Mouse (Mus musculus) forelimb bud, embryonic 11.5 days (tissue): Measurements from ENCODE around the gene Slc22a14.

Experiments
- DNase-seq: peaks from one replicate; pipeline ENCODE4 v3.0.0-alpha.2; 2012; ENCODE audit warnings: low read depth, low spot score

The Slc22a14 gene

DNA sequence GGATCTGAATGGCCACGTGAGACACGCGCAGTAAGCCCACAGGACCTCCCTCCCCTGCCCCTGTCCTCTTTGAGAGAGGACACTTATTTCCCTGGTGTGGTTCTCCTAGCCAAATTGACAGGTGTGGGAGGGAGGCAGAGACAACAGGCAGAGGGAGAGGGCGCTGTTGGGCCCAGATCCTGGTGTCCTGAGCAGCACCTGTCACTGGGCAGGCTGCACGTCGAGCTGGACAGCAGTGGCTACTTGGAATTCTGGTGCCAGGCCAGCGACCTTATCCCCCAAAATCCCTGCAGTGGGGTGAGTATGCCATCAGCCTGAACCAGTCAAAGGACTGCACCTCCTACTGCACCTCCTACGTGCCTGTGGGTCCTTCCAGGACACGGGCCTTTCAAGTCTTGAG lies 222.0 kb downstream of the Slc22a14 start:
- no peak for DNase-seq

- DNase-seq = no peak
Measured at GRCm38 (mm10) chr9:119142066-119142465, 223.3 kb downstream of the Slc22a14 start.

- DNase-seq = no peak
Measured at GRCm38 (mm10) chr9:119138836-119139235, 226.5 kb downstream of the Slc22a14 start.

DNA sequence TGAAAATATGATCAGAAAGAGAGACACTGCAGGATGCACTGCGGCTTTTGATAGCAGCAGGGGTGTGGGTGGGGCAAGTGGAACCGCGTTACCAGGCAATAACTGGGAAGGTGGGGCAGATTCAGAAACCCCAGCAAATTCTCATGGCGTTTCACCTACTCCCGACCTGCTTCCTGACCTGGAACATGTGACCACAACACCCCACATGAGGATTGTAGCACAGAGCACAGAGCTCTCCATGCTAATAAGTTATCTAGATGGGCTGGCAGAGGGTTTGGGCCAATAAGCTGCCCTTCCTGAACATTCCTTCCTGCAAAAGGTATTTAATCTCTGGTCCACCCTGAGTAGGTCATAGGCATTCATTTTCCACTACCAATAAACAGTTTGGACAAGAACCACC lies 234.7 kb downstream of the Slc22a14 start:
- no peak for DNase-seq

DNA sequence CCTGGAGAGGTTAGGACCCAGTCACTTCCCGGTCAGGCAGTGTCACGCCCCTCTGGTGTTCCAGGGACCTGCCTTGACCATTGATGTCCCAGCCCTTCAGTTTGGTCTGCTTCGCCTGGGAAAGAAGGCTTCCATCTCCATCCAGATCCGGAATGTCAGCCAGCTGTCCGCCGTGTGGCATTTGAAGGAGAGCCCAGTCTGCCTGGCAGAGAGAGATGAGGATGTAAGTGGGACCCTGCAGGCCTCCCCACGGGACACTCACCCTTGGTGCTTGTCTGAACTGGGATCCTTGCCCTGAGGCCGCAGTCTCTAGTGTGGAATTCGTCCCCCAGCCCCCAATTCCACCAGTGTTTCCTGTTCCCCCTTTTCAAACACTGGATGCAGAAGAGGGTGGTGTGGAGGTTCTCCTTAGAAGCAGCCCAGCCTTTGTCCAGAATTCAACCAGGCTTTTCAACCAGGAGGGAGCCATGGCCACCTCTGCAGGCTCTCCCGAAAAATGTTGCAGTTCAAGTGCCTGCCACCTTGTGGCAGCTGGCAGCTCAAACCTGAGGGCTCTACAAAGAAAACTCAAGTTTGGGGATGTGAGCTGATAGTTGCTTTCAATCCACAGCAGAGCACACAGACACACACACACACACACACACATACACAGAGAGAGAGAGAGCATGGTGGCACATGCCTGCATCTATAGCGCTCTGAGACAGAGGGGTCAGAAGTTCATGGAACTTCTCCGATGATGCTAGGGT lies 236.7 kb downstream of the Slc22a14 start:
- no peak for DNase-seq

- no peak for DNase-seq
Measured at GRCm38 (mm10) chr9:119122596-119123369, 242.6 kb downstream of the Slc22a14 start.

DNA sequence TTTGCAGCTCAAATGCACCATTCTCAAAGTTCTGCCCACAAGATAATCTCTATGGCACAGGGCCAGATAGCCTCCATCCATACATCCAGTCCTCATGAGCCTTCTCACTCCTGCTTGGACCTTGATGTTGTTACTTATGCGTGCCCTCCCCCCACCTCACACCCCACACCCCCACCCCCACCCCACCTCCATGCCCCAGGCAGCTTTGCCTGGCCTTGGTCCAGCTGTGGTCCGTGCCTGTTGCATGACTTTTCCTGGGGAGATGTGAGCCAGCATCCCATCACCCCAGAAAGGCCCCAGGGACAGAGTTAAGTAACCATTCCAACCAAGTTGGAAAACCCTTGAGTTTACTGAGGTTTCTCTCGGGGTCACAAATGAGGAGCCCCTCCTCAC lies 245.2 kb downstream of the Slc22a14 start:
- no peak for DNase-seq
